Mouse (Mus musculus): ENCODE measurements around the gene Grm6. TPM values are rescaled to one million over a fixed set of nuclear protein-coding genes. Genes with fewer than 3 reads are reported as not detected.

Gene Grm6
- not detected in 2 replicates for polyA plus RNA-seq (2014; fragmentation: Nextera tagmentation; extraction: Ambion mirVana)

GRCm38 (mm10) chr11:50850177-50850735, at the start of gene Grm6:
Grm6 (plus strand) TSS chr11:50850685.
- Histone ChIP-seq H3K36me3 (ENCODE audit: control insufficient read depth, insufficient read depth, low read length) (no peaks in the 10 kb centered on the region), H3K9me3 (ENCODE audit: control insufficient read depth, low read length) (no peaks in the 10 kb centered on the region), H3K4me3 (ENCODE audit: low read depth, low read length) (peak within 1 kb of the TSS; percentile 40), H3K27me3 (ENCODE audit: control insufficient read depth, insufficient read depth, low read length) (peaks cover 46% of the 10 kb centered on the region), H3K9ac (ENCODE audit: low read length) (peak within 1 kb of the TSS; percentile 43), H3K4me1 (ENCODE audit: control insufficient read depth, insufficient read depth, low read length) (peaks cover 5% of the 10 kb centered on the region), H3K27ac (ENCODE audit: low read depth, low read length) (no peak within 1 kb of the TSS), H3K4me2 (peak within 1 kb of the TSS; percentile 73)
- peak; percentile 94 for DNase-seq (ENCODE audit: low spot score, missing footprints)
- 3% methylated on average over 11 of the region's 11 CpGs for WGBS
- ATAC-seq (ENCODE audit: low FRiP score) = no peak

- Histone ChIP-seq H3K4me3 (ENCODE audit: low read depth, low read length) (no peak overlapping the region), H3K4me1 (ENCODE audit: control insufficient read depth, insufficient read depth, low read length) (no peaks in the 10 kb centered on the region), H3K27me3 (ENCODE audit: control insufficient read depth, insufficient read depth, low read length) (no peaks in the 10 kb centered on the region), H3K4me2 (no peak overlapping the region), H3K27ac (ENCODE audit: low read depth, low read length) (no peak overlapping the region), H3K9ac (ENCODE audit: low read length) (no peak overlapping the region), H3K9me3 (ENCODE audit: control insufficient read depth, low read length) (peaks cover 34% of the 10 kb centered on the region), H3K36me3 (ENCODE audit: control insufficient read depth, insufficient read depth, low read length) (peaks cover 73% of the 10 kb centered on the region)
- peak; percentile 73 for DNase-seq (ENCODE audit: low spot score, missing footprints)
- ATAC-seq (ENCODE audit: low FRiP score) = no peak
- 97% methylated on average over 4 of the region's 4 CpGs for WGBS
These were observed 36.3 kb upstream of the Grm6 start for GRCm38 (mm10) chr11:50814233-50814632.

GRCm38 (mm10) chr11:50826214-50826613, 24.3 kb upstream of the Grm6 start:
- peaks cover 6% of the 10 kb centered on the region for H3K4me1 ChIP-seq (ENCODE audit: control insufficient read depth, insufficient read depth, low read length)
- peak overlapping the region; percentile 86 for H3K9ac ChIP-seq (ENCODE audit: low read length)
- H3K27me3 ChIP-seq (ENCODE audit: control insufficient read depth, insufficient read depth, low read length) = no peaks in the 10 kb centered on the region
- H3K27ac ChIP-seq (ENCODE audit: low read depth, low read length) = no peak overlapping the region
- H3K4me2 ChIP-seq = peak overlapping the region; percentile 82
- 87% methylated on average over 2 of the region's 2 CpGs for WGBS
- peaks cover 30% of the 10 kb centered on the region for H3K36me3 ChIP-seq (ENCODE audit: control insufficient read depth, insufficient read depth, low read length)
- DNase-seq (ENCODE audit: low spot score, missing footprints) (no peak), ATAC-seq (ENCODE audit: low FRiP score) (no peak)
- no peaks in the 10 kb centered on the region for H3K9me3 ChIP-seq (ENCODE audit: control insufficient read depth, low read length)
- peak overlapping the region; percentile 62; the same call in 1 of the 2 replicates for H3K4me3 ChIP-seq (ENCODE audit: low read depth, low read length)

GRCm38 (mm10) chr11:50827010-50827953, 23.2 kb upstream of the Grm6 start, which contains the start of gene Zfp354c:
Zfp354c (minus strand) TSS chr11:50827724.
- Histone ChIP-seq H3K9me3 (ENCODE audit: control insufficient read depth, low read length) (no peaks in the 10 kb centered on the region), H3K4me1 (ENCODE audit: control insufficient read depth, insufficient read depth, low read length) (peaks cover 6% of the 10 kb centered on the region), H3K27me3 (ENCODE audit: control insufficient read depth, insufficient read depth, low read length) (no peaks in the 10 kb centered on the region), H3K4me2 (peak within 1 kb of the TSS; percentile 82), H3K9ac (ENCODE audit: low read length) (peak within 1 kb of the TSS; percentile 86), H3K36me3 (ENCODE audit: control insufficient read depth, insufficient read depth, low read length) (peaks cover 27% of the 10 kb centered on the region), H3K4me3 (ENCODE audit: low read depth, low read length) (peak within 1 kb of the TSS; percentile 62), H3K27ac (ENCODE audit: low read depth, low read length) (no peak within 1 kb of the TSS)
- DNase-seq (ENCODE audit: low spot score, missing footprints) (peak; percentile 98), ATAC-seq (ENCODE audit: low FRiP score) (peak; percentile 98)
- WGBS = 2% methylated on average over 45 of the region's 45 CpGs

- Histone ChIP-seq H3K4me3 (ENCODE audit: low read depth, low read length) (no peak overlapping the region), H3K27ac (ENCODE audit: low read depth, low read length) (no peak overlapping the region), H3K9ac (ENCODE audit: low read length) (no peak overlapping the region), H3K27me3 (ENCODE audit: control insufficient read depth, insufficient read depth, low read length) (no peaks in the 10 kb centered on the region), H3K4me2 (no peak overlapping the region), H3K4me1 (ENCODE audit: control insufficient read depth, insufficient read depth, low read length) (no peaks in the 10 kb centered on the region; the same call in 1 of the 2 replicates), H3K36me3 (ENCODE audit: control insufficient read depth, insufficient read depth, low read length) (no peaks in the 10 kb centered on the region; the same call in 1 of the 2 replicates), H3K9me3 (ENCODE audit: control insufficient read depth, low read length) (no peaks in the 10 kb centered on the region; the same call in 1 of the 2 replicates)
- ATAC-seq (ENCODE audit: low FRiP score) (no peak), DNase-seq (ENCODE audit: low spot score, missing footprints) (no peak)
- whole genome bisulfite sequencing = 91% methylated on average over 4 of the region's 4 CpGs
These were observed 14.8 kb upstream of the Grm6 start for GRCm38 (mm10) chr11:50835727-50836126.

- 27% methylated on average over 22 of the region's 22 CpGs for WGBS
- ATAC-seq (ENCODE audit: low FRiP score) (peak; percentile 96), DNase-seq (ENCODE audit: low spot score, missing footprints) (peak; percentile 100)
- Histone ChIP-seq H3K4me3 (ENCODE audit: low read depth, low read length) (peak within 1 kb of the TSS; percentile 35), H3K4me2 (peak within 1 kb of the TSS; percentile 57), H3K36me3 (ENCODE audit: control insufficient read depth, insufficient read depth, low read length) (no peaks in the 10 kb centered on the region), H3K9me3 (ENCODE audit: control insufficient read depth, low read length) (no peaks in the 10 kb centered on the region), H3K27ac (ENCODE audit: low read depth, low read length) (no peak within 1 kb of the TSS), H3K4me1 (ENCODE audit: control insufficient read depth, insufficient read depth, low read length) (peaks cover 4% of the 10 kb centered on the region; the same call in 1 of the 2 replicates), H3K9ac (ENCODE audit: low read length) (peak within 1 kb of the TSS; percentile 74), H3K27me3 (ENCODE audit: control insufficient read depth, insufficient read depth, low read length) (no peaks in the 10 kb centered on the region)
These were observed 9.3 kb upstream of the Grm6 start, which contains the start of gene Zfp879 for GRCm38 (mm10) chr11:50841023-50841735. Zfp879 (minus strand) TSS chr11:50841552.

GRCm38 (mm10) chr11:50845951-50846350, 4.5 kb upstream of the Grm6 start:
- H3K4me2 ChIP-seq = no peak overlapping the region
- peaks cover 28% of the 10 kb centered on the region for H3K27me3 ChIP-seq (ENCODE audit: control insufficient read depth, insufficient read depth, low read length)
- no peaks in the 10 kb centered on the region for H3K9me3 ChIP-seq (ENCODE audit: control insufficient read depth, low read length)
- no peak for ATAC-seq (ENCODE audit: low FRiP score)
- peaks cover 5% of the 10 kb centered on the region for H3K4me1 ChIP-seq (ENCODE audit: control insufficient read depth, insufficient read depth, low read length)
- H3K9ac ChIP-seq (ENCODE audit: low read length) = no peak overlapping the region
- no peaks in the 10 kb centered on the region for H3K36me3 ChIP-seq (ENCODE audit: control insufficient read depth, insufficient read depth, low read length)
- H3K4me3 ChIP-seq (ENCODE audit: low read depth, low read length) = no peak overlapping the region
- 95% methylated on average over 3 of the region's 3 CpGs for WGBS
- DNase-seq (ENCODE audit: low spot score, missing footprints) = no peak
- no peak overlapping the region for H3K27ac ChIP-seq (ENCODE audit: low read depth, low read length)

GRCm38 (mm10) chr11:50847047-50847446, 3.4 kb upstream of the Grm6 start:
- Histone ChIP-seq H3K4me1 (ENCODE audit: control insufficient read depth, insufficient read depth, low read length) (peaks cover 5% of the 10 kb centered on the region), H3K27me3 (ENCODE audit: control insufficient read depth, insufficient read depth, low read length) (peaks cover 39% of the 10 kb centered on the region), H3K9me3 (ENCODE audit: control insufficient read depth, low read length) (no peaks in the 10 kb centered on the region), H3K4me2 (no peak overlapping the region), H3K9ac (ENCODE audit: low read length) (no peak overlapping the region), H3K4me3 (ENCODE audit: low read depth, low read length) (no peak overlapping the region), H3K27ac (ENCODE audit: low read depth, low read length) (no peak overlapping the region), H3K36me3 (ENCODE audit: control insufficient read depth, insufficient read depth, low read length) (no peaks in the 10 kb centered on the region)
- ATAC-seq (ENCODE audit: low FRiP score) = no peak
- WGBS = 76% methylated on average over 5 of the region's 5 CpGs
- DNase-seq (ENCODE audit: low spot score, missing footprints) = no peak
